Mouse (Mus musculus) G1E (cell line): ENCODE results near the gene Bloc1s4.

Source experiments
- CTCF ChIP-seq: IDR thresholded peaks from 2 replicates; pipeline ENCODE4 v1.5.1; 2012; ENCODE audit warnings: low read depth, low read length, inconsistent platforms, mixed read lengths
- TAL1 ChIP-seq: conservative IDR thresholded peaks from 2 replicates; pipeline ENCODE4 v1.6.1; 2012; ENCODE audit warnings: low read depth, low read length, inconsistent platforms, mixed read lengths

- TF ChIP-seq TAL1, result no peak
- TF ChIP-seq CTCF, result no peak
Observed at GRCm38 (mm10) chr5:36712553-36713534, 35.6 kb downstream of the Bloc1s4 start.
